Mouse (Mus musculus): ENCODE results near the gene Nemf.
"Not testable (repeated sequence)": the region's sequence is repeated elsewhere in the genome, so short reads cannot be mapped to it uniquely, and the experiment has no call there.

The Nemf gene

DNA sequence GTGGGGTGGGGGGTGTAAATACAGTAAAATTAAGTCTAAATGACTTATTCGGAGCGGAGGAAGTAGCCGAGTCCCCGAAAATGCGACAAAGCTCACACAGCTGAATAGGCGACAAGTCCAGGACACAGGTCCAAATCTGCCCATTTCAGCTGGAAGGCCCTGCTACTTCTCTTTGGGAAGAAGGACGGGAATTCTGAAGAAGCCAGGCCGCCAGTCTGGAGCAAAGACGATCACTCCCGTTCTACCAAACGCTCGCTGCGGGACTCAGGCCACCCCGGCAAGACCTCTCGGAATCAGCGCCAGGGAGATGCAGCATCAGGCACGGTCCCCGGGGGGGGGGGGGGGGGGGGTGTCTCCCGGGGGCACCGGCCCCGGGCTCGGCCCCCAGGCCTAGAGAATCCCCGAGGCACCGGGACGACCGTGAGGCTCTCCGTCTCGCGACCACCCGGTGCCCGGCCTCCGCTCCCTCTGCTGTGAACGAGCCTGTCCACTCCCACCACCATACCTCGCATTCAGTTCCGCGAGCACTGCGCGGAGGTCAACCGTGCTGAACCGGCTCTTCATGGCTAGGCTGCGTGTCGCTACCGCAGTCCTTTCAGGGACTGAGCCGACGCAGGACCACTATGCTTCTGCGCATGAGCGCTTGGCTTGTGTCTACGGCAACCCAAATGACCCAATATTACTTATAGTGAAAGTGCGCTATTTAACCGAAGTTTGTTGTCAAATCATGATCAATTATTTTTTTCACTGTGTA is at the start of gene Nemf:
Nemf (minus strand) TSS at position 620 of the 754 bp plus-strand sequence.
- DNase-seq (ENCODE audit: low read depth, low spot score), result peak; percentile 83

DNA sequence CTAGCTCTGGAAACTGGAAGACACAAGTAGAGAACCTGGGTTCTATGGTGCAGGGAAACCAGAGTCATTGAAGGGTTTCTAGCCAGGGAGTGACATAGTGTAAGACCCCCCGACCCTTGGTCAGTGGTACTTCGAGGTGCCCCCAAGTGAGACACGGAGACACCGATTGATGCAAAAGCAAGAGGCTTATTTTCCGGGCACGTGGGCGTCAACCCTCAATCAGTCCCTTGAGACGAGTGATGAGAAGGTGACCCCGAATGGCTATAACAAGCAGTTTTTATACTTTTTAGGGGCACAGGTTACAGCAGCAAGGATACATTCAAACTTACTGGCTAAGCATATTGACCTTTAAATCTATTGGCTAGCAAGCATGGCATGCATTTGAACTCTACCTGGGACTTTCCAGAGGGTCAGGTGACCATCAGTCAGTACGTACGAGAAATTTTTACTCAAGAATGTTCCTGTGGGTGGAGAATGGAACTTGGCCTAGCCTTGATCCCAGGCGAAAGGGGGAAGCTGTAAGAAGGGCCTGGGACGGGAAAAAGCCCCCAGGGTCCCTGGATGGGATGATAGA is 45.7 kb upstream of the Nemf start:
- no peak for DNase-seq (ENCODE audit: low read depth, low spot score)

DNA sequence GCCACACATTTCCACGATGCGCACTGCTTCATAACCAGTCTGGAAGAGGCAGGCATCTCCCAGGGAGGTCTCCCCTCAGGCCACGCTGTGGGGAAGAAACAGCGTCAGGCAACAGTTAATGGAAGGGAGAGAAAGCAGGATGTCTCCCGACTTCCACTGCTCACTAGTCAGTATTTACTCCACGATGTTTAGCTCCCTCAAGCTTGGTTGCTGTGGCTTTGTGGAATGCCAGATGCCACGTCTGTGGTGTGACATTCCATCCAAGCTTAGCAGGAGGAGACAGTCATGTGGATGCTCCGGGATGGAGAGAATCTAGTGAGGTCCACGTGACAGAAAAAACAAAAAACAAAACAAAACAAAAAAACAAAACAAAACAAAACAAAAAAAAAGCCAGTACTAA is 45.1 kb upstream of the Nemf start:
- no peak for DNase-seq (ENCODE audit: low read depth, low spot score)

DNA sequence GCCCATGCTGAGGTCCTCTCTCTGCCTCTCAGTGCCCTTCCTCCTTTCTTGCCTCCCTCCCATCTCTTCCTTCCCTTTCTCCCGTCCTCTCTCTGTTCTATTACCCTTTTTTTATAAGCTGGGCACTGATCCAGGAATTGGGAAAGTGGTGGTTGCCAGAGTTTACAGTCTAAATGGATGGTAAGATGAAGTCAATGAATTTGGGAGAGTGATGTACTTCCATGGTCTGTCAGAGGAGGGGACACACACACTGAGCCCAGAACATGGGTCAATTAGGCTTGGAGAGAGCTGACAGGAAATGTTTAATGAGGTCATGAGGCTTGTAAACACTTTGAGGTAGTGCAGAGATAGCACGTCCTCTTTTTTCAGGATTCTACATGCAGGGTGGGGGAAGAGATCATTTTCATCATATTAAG is 43.9 kb upstream of the Nemf start:
- no peak for DNase-seq (ENCODE audit: low read depth, low spot score)

DNA sequence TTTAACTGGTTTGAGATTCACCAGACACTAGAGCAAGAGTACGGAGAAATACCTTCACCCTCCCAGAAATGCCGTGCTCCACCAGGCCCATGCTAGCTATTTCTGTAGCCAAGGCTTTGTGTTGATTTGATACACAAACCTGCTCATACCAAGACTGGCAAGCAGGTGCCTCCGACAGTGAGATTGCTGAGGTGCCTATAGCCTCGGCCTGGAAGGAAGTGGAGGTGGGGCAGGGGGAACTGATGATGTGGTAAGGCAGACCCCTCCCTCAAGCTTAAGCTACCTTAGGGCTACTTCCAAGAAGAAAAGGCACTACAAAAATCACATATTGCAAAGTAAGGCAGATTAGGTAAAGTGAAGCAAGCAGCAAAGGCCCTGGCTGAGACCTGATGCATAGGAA is 43.4 kb upstream of the Nemf start:
- no peak for DNase-seq (ENCODE audit: low read depth, low spot score)

DNA sequence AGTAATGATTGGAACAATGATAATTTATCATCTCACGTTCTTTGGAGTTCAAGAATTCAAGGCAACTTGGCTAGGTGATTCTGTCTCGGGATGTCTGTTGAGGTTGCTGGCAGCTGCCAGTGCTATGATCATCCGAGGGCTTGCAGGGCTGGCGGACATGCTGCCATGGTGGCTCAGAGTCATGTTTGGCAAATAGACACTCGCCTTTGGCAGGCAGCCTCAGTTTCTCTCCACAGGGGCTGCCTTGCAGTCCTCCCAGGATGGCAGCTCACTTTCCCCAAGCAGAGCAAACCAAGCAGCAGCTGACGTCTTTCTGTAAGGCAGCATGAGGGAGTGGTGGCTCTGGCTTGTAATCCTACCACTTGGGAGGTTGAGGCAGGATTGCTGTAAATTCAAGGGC is 37.5 kb upstream of the Nemf start:
- DNase-seq (ENCODE audit: low read depth, low spot score), result no peak

DNA sequence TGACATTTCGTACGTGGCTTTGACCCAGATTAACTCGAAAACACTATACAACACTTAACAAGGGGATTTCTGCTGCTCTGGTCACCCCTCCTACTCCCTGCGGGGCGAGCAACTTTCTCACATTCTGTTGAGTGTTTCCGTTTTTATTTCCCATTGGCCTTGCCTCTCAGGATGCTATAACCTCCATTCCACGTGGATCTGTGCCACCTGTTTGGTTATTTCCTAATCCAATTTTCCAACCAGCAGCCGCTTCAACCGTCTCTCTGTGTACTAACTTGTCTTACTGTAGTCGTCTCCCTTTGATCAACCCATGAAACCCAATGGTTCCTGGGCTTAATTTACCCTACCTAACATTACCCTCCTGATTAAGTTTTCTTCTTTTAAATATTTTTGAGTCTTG is 36.1 kb upstream of the Nemf start:
- DNase-seq (ENCODE audit: low read depth, low spot score), result no peak

DNA sequence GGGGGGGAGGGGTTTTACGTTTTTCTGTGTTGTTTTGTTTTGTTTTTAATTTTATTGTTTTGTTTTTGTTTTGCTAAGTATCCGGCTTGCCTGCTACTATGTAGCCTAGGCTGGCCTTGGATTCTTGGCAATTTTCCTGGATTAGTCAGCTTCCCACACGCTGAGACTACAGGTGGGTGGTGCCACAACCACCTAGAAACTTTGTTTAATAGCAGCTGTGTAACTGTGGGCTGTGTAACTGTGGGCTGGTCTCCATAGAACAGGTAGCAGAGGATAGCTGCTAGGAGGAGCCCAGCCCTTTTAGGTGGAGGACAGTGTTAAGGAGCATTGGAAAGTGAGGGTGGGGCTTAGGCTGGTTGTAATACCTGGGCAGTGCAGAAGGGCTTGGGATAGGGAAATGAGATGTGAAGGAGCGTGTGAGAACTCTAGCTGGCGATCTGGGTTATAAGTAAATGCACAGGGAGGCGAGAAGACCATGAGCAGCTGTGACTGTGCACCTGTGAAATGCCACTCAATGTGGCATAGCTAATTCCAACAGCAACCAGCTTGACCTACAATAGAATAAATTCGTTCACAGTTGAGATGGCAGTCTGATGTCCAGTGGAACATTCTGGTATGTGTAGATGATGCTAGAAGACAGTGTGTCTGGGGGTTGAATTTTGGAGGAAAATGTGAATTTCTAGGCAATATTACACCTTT is 33.2 kb upstream of the Nemf start:
- DNase-seq (ENCODE audit: low read depth, low spot score), result no peak

DNA sequence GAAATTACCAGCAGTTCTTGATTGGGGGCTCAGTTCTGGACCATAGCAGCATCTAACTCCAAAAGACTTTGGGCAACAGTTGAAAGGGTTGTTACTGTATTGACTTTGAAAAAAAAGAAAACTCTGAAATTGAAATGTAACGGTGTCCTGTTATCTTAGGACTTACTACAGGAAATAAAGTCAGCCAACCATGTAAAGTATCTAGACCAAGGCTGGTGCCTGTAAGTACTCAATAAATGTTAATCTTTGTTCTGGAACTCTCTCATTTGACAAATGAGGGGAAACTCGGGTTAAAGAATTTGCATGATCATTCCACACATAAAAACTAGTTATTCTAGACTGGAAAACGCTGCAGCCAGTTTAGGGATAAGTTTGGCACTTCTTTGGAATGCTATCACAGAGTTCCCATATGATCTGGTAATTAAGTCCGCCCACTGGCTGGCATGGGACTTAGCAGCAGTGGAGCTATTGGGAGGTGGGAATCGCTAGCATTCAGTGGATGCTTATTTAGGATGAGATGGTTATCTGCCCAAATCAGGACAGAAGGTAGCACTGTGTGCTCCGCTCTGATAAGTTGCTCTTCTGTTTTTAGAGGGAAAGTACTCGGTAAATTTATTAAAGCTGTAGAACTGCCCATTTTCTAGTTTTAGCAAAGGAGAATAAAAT is 32.4 kb upstream of the Nemf start:
- no peak for DNase-seq (ENCODE audit: low read depth, low spot score)

DNA sequence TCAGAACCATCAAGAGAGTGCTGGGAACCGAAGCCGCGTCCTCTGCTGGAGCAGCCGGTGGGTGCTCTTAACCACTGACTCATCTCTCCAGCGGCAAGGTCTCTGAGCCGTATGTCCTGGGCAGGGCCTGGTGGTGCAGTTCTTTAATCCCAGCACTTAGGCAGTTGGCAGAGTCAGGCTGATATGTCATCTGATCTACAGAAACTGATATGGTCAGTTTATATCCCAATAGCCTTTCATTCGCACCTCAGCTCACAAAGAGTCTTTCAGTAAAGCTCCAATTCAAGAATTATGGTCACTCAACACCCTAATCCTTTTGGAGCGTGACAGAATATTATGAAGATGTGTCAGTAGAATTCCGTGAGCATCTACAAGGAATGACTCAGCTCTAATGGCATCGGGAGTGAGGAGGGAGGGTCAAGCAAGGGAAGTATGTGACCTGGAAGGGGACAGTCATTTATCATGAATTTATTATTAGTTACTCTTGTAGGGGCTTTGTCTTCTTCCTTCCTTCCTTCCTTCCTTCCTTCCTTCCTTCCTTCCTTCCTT is 31.4 kb upstream of the Nemf start:
- no peak for DNase-seq (ENCODE audit: low read depth, low spot score)

DNA sequence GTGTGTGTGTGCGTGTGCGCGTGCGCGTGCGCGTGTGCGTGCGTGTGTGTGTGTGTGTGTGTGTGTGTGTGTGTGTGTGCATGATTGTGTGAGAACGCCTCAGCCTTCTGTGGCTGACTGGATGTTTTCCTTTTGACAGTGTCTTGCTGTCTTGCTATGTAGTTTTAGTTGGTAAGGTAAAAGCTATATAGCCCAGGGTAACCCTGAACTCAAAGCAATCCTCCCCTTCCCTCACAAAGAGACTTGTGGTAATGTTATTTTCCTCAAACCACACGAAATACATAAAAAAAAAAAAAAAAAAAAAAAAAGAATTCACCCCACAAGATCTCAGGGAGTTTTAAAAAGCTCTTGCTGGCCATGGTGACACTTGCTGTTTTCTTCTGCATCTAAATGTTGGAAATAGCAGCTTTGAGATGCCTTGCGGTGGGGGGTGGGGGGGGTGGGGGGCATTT is 29.3 kb upstream of the Nemf start:
- DNase-seq (ENCODE audit: low read depth, low spot score), result not testable (repeated sequence)

DNA sequence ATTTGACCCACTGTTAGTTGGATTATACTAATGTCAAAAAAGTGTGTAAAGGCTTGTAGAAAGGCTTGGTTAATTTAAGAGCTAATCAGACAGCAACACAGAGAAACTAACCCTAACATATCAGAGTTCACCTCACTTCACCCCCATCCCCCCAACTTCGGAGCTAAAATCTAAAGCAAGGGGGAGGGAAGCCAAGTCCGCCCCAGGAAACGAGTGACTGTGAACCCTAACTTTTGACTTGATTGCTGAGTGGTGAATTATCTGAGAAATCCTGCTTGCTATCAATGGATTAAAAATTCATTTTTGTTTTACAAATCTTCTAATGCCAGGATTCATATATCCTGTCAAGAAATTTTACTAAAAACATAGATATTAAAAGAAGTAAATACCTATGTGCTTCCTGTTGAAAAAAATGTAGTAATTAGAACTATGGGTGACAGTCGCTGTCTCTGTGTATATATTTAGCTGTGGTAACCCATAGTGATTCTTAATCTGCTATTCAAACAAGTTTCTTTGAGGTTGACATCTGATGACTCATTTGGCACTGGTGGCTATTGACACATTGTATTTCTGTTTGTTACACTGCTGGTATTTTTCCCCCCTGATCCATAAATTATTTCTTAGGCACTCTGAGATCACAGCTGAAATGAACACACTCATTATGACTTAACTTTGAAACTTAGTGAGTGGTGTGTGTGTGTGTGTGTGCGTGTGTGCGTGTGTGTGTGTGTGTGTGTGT is 28.7 kb upstream of the Nemf start:
- DNase-seq (ENCODE audit: low read depth, low spot score), result no peak

DNA sequence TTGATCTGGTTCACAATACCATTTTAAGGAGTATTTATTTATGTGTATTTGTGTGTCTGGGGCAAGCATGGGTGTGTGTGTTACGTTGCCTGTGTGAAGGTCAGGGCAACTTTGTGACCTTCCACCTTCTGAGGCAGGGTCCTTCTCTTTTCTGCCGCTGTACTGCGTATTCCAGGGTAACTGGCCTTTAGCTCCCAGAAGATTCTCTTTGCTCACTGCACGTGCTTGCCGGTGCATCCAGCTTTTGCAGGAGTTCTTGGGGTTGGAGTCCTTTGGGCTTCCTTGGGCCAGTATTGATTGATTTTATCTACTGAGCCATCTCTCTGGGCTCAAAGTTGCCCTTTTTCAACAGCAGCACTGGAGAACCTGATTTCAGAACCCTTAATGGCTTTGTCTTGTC is 27.6 kb upstream of the Nemf start:
- DNase-seq (ENCODE audit: low read depth, low spot score), result no peak

DNA sequence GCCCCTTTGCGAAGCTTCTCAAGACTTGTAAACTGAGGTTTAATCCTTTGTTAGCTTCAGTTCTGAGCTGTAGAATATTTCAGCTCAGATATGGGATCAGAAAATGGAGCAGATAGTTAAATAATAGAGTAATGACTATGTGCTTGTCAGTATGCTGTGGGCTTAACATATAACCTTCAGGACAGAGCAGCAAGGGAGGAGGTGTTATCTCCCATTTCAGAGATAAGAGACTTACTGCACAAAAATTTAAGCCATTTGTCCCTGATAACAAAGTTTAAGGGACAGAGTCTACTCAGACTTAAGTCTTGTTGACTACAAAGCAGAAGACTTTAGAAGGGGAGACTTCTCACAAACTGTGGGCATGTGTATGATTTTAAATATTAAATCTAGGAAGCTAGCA is 25.9 kb upstream of the Nemf start:
- no peak for DNase-seq (ENCODE audit: low read depth, low spot score)

DNA sequence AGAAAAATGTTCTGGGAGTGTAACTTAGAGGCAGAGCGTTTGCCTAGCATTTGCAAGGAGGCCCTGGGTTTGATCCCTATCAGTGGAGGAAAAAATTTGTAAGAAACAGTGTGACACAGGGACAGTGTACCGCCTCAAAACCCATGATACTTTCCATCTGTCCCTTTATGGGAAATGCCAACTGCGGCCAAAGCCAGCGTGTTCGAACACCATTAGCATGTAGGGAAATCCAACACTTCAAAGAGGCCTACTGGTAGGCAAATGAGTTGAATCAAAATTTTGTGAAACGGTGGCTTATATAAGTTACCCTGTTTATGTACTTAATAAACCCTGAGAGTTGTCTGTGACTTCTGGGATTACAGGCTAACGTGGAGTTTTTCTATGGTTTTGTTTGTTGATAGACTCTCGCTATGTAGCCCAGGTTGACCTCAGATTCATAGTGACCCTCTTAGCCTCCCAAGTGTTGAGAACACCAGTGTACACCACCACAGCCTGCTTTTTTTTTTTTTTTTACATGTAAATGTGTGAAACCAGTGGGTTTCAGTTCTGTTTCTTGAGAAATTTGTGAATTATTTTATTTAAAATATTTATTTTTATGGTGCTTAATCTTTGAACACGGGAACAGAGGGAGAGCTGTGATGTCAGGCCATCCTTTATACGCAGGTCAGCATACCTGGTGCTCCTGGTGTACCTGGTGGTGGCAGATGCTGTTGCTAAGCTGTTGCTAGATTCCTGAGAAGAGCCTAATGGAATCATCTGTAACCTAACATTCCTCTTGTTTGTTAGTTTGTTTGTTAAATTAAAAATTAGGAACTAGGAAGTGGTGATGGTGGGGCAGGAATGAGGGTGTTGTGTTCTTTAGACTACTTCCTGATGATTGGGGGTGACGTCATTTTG is 21.8 kb upstream of the Nemf start:
- DNase-seq (ENCODE audit: low read depth, low spot score), result no peak

DNA sequence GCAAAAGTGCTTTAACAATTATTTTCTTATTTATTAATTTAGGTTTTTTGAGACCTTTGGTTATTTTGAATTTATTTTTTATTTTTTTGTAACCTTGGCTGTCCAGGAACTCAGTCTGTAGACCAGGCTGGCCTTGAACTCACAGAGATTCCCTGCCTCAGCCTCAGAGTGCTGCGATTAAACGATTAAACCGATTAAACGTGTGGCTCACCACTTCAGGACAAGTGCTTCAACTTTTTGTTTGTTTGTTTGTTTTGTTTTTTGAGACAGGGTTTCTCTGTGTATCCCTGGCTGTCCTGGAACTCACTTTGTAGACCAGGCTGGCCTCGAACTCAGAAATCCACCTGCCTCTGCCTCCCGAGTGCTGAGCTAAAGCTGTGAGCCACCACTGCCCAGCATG is 20.7 kb upstream of the Nemf start:
- not testable (repeated sequence) for DNase-seq (ENCODE audit: low read depth, low spot score)

DNA sequence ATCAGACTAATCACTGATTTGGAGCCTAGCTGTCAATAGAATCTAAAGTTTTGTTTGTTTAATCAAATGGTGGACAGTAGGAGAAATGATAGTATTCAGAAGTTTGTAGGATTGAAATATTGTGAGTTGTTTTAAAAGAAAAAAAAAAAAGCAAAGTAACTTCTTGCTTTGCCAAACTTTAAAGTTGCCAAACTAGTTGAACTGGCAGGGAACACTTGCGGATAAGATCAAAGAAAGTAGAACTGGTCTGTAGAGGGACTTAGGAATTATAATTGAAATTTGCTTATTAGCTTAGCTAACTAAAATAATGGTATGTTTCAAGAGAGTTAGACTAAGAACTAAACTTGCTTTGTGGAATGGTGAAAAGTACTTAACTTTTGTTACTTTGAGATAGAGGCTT is 20.2 kb upstream of the Nemf start:
- DNase-seq (ENCODE audit: low read depth, low spot score), result no peak

DNA sequence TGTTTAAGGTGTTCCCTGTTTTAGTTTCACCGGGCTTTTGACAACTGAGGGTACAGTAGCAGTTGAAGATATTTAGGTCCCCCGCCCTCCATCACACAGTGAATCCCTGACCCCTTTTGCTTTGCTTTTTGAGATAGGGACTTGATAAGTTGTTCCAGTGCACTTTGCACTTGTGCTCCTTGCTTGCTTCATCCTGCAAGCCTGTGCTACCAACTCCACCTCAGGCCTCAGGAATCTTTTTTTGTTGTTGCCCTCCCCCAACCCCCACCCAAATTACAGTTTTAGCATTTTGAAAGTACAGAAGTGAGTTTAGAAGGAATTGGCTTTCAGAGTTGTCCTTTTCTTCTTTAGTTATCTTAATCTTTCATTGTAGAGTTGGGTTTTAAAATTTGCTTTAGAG is 19.2 kb upstream of the Nemf start:
- DNase-seq (ENCODE audit: low read depth, low spot score), result no peak

DNA sequence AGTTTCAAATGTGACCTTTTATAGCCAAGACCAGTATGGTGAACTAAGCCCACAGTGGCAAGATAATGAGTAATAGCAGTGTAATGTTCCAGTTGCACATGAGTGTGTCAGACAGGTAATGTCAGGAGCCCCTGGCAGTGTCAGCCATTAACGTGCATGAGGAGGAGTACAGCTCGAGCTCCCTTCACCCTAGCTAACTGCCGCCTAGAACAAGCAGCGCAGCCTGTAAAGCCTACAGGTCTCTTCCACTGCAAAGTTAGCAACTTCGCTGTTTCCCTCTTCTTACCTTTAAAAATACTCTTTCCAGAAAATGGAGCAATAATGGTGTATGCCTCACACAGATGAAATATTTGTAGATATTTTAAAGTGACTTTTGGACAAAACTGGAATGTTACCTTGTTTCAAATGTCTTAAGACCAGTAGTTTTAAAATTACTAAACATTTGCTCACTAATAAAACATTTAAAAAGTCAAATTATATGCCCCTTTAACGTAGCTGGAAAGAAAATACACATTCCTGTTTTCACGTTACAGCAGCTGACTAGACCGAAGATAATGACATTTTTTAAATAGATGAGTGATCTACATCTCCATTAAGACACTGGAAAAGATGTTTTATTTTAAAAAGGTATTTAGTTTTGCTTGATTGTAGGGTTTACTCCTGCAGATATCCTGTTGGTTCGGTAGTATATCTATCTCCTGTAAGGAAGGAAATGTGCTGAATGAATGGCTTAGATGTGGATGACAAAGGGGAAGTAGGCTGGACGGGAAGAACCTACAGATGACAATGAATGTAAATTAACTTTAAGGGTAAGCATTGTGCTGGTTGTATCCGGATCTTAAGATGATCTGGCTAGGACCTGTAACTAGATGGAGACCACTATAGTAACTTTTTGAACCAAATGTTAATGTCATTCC is 17.1 kb upstream of the Nemf start:
- DNase-seq (ENCODE audit: low read depth, low spot score), result no peak

Measured in brain, embryonic 18.5 days (tissue).